Mouse (Mus musculus) heart, adult 8-10 months (tissue): ENCODE data around the gene Psmd13. TPM values are rescaled to one million over a fixed set of nuclear protein-coding genes. Genes with fewer than 3 reads are reported as not detected.

Experiments used
- DNase-seq: peaks from one replicate; pipeline ENCODE4 v3.0.0; 2022; ENCODE audit warnings: low spot score
- total RNA-seq, 4 experiments: library from RNA; stranded (reverse); gene quantifications; 2 replicates each; pipeline ENCODE4 v1.2.4; 2022

Psmd13 gene
- total RNA-seq, 4 experiments from 2014 or later = 80.4 to 85.4 (median 84.0) TPM

DNA sequence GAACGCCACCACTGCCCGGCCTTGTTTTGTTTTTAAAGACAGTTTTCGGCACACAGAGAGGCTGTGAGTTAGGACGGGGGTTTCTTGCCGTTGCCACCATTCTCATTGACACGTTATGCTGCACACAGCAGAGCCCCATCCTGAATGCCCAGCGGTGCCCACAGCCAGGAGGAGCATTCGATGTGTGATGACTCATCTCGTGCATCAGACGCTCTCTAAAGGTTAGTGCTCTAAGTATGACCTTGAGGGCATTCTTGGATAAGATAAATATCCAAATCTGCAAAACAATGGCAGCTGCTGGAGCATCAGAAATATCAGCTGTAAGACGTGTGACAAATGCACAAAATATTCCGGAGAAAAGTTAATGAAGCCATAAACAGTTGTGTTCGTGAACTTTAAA is 25.4 kb downstream of the Psmd13 start:
- no peak for DNase-seq

DNA sequence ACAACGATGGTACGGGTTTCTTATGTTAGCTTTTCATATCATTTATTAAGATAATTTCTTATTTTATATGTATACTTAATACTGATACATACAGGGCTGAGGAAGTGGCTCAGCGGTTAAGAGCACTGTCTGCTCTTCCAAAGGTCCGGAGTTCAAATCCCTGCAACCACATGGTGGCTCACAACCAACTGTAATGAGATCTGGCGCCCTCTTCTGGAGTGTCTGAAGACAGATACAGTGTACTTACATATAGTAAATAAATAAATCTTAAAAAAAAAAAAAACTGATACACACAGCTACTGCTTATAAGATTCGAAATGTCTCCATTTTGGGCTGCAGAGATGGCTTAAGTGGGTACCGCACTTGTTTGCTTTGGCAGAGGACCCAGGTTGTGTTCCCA is 25.9 kb downstream of the Psmd13 start:
- DNase-seq = no peak

DNA sequence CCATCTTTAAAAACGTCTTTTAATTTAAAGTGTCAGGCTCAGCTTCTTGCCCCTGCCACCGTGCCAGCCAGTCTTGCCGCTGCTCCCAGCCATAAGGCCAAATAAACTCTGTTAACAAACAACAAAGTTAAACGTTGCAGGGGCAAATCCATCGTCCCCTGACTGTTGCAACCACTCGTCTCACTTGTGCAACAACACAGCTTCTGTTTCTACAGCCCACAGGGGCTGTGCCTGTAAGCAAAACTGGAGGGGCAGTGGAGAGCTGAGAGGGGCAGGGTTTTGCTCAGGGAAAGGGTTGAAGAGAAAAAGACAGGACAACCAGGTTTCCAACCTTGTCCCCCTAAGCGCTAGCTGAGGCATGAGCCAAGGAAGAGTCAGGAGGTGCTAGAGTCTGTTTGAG is 26.4 kb downstream of the Psmd13 start:
- no peak for DNase-seq

DNA sequence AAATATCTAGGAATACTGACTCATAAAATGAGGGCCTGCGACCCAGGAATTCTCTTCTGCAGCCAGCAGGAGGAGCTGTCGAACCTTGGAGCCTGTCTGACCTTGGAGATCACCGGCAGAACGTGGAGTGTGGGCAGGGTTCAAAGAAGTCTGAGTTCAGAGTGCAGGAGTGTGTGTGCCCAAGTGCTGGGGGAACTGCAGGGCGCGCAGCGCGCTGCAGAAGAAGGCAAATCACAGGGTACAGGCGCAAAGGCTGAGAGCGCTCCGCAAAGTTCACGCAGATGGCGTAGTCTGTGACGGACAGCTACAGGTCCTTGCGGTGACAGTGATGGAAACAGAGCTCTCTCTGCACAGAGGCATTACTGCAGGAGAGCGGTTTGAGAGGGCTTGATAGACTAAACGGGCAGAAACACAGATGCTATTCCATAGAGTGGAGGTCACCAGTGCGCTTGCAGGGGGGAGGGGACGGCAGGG is 26.9 kb downstream of the Psmd13 start:
- peak; percentile 80 for DNase-seq

DNA sequence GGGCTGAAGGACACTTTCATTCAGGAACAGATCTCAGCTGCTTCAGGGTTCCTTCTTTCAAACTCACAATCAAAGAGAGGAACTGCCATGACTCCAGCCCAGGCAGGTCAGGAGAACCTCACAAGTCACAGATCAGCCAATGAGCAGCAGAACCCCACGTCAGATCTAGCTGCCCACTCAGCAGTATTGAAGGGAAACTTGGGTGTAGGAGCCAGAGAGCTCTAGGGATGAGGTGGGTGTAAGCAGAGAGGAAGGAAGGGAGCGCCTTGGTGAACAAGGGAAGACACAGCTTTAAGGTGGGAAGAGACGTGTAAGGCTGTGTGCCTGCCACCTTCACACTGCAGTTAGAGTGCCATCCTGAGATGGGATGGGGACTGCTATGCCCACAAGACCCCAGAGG is 30.5 kb downstream of the Psmd13 start:
- DNase-seq = no peak

DNA sequence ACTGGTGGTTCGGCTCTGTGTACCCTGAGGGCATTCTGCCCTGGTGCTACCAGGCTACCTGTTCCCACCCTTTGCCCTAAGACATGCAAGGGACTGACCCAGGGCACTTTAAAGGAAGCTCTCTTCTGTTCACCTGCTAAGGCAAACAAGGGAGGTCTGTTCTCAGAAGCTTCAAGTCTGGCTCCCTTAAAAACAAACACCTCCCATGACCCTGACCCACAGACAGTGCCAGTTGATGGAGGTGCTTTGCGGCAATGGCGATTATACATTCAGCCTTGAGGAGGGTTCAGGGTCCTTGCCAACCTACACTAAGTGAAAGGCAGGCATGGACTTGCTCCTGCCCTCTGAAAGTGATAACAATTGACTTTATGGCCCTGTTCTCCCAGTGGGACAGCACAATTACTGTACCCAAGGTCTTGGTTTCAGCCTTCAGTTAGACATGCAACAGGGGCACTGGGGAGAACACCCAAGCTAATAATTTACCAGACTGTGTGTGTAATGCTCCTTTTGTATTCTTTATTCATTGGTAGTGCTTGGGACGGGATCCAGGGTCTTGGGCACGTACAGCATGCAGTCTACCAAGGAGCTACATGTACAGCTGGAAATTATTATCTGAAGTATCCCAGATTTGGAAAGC is 31.2 kb downstream of the Psmd13 start:
- no peak for DNase-seq

GRCm38 (mm10) chr7:140914031-140914690 is 32.4 kb downstream of the Psmd13 start:
- DNase-seq = no peak

GRCm38 (mm10) chr7:140919911-140920310 is 38.1 kb downstream of the Psmd13 start:
- DNase-seq = no peak

DNA sequence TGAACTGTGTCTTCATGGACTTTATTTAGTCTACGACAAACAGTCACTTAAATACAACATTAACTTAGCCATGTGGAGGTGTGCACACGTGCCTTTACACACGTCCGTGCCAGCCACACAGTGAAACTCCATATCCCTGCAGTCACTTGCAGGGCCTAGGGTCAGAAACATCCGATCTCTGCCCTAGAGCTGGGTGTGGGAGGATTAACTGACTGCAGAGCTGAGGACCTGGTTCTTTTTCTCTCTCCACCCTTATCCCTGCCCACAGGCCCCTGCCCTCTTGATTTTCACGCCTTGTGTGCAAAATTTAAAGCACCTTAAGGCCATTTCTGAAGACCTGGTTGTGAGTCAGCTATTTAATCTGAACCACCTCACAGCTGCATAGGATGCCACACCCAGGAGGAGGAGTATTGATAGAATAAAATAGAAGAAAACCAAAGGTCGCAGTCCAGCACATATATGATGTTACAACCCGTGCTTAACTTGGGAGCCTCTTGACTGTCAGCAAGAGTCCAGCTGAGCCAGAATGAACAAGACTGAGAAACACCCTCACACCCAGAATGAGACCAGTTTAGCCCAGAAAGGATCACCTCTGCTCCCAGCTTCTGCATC is 38.8 kb downstream of the Psmd13 start, which contains the start of gene Nlrp6:
Gene Nlrp6 (plus strand): TSS at position 485 of the 612 bp plus-strand sequence.
- no peak for DNase-seq

DNA sequence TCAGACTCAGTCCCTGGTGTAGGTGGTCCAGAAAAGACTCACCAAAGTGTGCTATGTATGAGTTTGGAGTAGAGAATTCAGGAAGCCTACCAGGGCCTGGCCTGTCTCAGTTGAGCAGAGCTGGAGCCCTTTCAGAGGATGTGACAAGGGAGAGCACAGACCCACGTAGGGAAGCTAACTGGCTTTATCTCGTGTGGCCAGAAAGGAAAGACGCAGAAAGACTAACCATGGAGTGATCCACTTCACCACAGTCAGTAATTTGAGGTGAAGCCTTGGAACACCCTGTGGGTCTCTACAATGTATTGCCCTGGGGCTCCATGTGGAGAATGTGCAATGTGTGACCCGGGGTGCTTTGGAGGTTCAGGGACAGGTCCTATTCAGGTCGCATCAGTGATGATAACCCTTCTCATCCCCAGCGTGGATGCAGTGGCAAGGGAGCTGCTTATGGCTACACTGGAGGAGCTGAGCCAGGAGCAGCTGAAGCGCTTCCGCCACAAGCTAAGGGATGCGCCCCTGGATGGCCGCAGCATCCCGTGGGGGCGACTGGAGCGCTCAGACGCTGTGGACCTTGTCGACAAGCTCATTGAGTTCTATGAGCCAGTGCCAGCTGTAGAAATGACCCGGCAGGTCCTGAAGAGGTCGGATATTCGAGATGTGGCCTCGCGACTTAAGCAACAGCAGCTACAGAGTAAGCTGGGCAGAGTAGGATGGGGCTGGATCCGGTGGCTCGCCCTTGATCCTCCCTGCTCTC is 39.6 kb downstream of the Psmd13 start:
- no peak for DNase-seq

- DNase-seq = no peak
These were observed 40.8 kb downstream of the Psmd13 start for GRCm38 (mm10) chr7:140922398-140923069.

- no peak for DNase-seq
These were observed 41.5 kb downstream of the Psmd13 start for GRCm38 (mm10) chr7:140923070-140923775.

DNA sequence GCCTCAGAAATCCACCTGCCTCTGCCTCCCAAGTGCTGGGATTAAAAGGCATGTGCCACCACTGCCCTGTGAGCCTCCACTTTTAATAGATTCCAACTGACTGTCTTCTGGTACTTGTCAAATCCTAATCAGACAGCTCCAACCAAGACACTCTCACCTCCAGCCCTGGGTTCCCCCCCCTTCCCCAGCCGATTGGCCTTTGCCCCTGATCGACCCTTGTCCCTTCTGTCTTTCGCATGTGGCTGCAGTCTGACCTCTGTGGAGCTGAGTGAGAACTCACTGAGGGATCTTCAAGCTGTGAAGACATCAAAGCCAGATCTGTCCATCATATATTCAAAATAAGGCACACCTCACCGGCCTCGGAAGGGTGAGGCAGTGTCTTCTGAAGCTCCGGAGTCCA is 45.4 kb downstream of the Psmd13 start:
- DNase-seq = no peak

- no peak for DNase-seq
These were observed 56.7 kb downstream of the Psmd13 start for GRCm38 (mm10) chr7:140938436-140938835.

GRCm38 (mm10) chr7:140938896-140939295 is 57.1 kb downstream of the Psmd13 start:
- no peak for DNase-seq

DNA sequence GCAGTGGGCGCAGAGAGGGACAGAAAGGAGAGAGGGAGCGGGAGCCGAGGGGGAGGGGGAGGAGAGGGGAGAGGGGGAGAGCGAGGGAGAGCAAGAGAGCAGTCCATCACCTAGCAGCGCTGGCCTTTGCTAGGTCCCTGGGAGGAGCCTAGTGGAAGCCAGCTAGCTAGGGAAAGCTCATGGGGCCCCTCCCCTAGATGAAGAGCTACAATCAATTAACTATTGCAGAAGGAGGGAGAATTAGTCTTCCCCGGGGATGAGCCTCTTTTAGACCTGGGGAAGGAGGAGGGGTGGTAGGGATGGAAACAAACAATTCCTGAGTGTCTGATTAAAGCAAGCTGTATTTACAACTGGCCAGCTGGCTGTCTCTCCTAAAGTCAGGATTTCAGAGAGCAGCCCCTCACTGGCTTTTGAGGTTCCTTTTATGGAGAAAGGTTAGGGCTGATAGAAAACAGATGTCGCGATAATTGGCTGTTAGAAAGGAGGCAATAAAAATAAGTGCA is 58.0 kb downstream of the Psmd13 start:
- no peak for DNase-seq

DNA sequence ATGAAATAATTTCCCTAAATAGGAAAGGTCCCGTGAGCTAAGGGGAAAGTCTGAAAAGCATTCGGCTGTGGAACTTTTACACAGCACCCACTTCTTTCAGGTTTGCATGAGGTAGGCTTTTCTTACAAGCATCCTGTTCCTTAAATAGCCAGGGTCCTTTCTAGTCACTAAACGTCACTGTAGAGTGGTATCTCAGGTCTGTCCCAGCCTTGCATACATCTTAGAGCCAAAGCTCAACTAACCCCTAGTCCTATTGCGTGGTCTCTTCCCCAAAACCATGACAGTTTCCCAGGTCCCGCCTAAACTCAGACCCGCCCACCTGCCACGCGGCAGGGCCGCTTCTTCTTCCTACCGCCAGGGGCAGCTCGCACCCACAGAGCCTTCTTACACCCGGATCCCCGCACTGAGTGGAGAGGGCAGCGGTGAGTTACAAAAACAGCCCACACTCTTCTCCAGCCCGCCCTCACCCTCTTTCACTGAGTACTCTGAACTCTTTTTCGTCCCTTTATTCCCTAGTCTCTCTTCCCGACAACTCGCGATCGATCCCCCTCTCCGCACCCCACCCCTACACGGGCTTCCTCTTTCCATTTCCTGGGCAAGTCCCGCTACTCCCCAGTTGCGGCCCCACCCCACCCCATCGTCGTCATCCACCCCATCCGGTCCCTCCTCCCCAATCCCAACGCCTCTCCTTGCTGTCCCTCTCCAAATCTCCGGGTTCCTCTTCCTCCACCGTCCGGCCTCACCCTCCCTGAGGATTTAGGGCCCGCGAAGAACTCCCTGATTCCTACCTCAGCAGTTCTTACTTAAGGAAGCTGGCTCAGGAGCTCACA is 59.7 kb downstream of the Psmd13 start, which contains the start of gene Pgghg:
Gene Pgghg (plus strand): TSS at position 170 of the 830 bp plus-strand sequence.
- DNase-seq = peak; percentile 92

DNA sequence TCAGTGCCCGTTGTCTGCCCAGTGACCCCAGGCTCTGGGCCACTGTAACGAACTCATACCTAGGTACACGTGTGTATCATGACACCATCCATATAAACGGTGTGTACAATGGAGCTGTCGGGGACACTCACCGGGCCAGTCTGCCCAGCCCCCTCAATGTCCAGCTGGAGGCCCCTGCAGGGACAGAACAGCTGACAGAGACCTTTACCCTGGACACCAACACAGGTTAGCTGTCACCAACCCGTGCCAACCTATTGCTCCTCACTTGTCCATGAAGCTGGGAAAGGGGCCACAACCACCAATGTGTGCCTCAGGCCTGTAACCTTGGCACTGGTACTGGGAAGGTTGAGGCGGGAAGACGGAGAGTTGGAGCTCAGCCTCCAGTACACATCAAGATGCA is 60.6 kb downstream of the Psmd13 start:
- DNase-seq = no peak

DNA sequence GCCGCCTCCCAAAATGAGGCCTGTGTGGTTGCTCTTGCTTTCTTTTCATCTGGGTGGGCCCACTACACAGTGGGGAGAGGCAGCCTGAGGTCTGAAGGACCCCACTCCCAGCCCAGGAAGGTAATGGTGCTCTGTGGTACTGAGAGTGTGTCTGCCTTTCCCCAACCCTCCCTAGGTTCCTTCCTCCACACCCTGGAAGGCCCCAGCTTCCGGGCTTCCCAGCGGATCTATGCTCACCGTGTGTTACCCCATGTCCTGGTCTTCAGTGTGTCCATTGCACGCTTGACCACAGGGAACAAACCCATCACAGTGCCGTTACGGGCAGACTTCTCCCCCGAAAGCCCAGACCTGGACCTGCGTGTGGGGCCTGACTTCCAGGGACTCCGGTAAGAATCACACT is 61.0 kb downstream of the Psmd13 start:
- no peak for DNase-seq

DNA sequence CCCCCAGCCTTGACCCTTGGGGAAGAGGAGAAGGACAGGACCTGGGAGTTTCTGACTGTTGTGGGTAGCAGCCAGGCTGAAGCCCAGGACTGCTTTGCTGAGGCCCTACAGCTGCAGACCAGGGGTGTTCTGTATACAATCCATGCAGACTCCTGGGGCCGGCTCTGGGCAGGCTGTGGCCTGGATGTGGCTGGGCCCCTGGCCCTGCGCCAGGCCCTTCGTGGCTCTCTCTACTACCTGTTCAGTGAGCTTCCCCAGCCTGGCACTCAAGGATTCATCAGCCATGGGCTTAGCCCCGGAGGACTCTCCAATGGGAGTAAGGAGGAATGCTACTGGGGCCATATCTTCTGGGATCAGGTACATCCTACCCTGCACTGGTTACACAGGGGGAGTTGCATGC is 61.6 kb downstream of the Psmd13 start:
- DNase-seq = no peak
